Mouse (Mus musculus) embryonic facial prominence, embryonic 11.5 days (tissue): ENCODE data around the gene Synj2bp. TPM values are rescaled to one million over a fixed set of nuclear protein-coding genes. Genes with fewer than 3 reads are reported as not detected.
"Not testable (repeated sequence)": the region's sequence is repeated elsewhere in the genome, so short reads cannot be mapped to it uniquely, and the experiment has no call there.

Experiments used
- ATAC-seq: fragments of 200-750 bp; cut with Nextera tagmentation; replicated peaks from 2 replicates; pipeline ENCODE4 v1.8.0; 2017; ENCODE audit warnings: low read depth; ENCODE audit not compliant: insufficient number of reproducible peaks, low FRiP score, low TSS enrichment
- DNase-seq: peaks from one replicate; pipeline ENCODE4 v3.0.0-alpha.2; 2015; ENCODE audit warnings: low spot score
- H3K27ac ChIP-seq: fragments of 300-500 bp; sonication (generic); replicated peaks from 2 replicates; pipeline ENCODE4 v1.5.1; 2014; ENCODE audit warnings: mild to moderate bottlenecking, low read depth, low read length, control low read depth
- H3K27me3 ChIP-seq: fragments of 300-500 bp; sonication (generic); 2 replicates; pipeline ENCODE4 v1.6.1; 2014; ENCODE audit warnings: mild to moderate bottlenecking, low read length, moderate library complexity, mixed read lengths; ENCODE audit not compliant: control insufficient read depth, insufficient read depth
- H3K36me3 ChIP-seq: fragments of 300-500 bp; sonication (generic); replicated peaks from 2 replicates; pipeline ENCODE4 v1.6.1; 2014; ENCODE audit warnings: low read depth, mild to moderate bottlenecking, low read length, moderate library complexity, mixed read lengths; ENCODE audit not compliant: control insufficient read depth, insufficient read depth
- H3K4me1 ChIP-seq: fragments of 300-500 bp; sonication (generic); 2 replicates; pipeline ENCODE4 v1.6.1; 2014; ENCODE audit warnings: low read length, mixed read lengths; ENCODE audit not compliant: control insufficient read depth, insufficient read depth
- H3K4me2 ChIP-seq: fragments of 300-500 bp; sonication (generic); 2 replicates; pipeline ENCODE4 v1.6.1; 2014; ENCODE audit warnings: low read depth, mild to moderate bottlenecking, control low read depth, low read length, moderate library complexity
- H3K4me3 ChIP-seq: fragments of 300-500 bp; sonication (generic); 2 replicates; pipeline ENCODE4 v1.5.1; 2014; ENCODE audit warnings: low read depth, low read length, control low read depth
- H3K9ac ChIP-seq: fragments of 300-500 bp; sonication (generic); replicated peaks from 2 replicates; pipeline ENCODE4 v1.6.1; 2014; ENCODE audit warnings: mild to moderate bottlenecking, control low read depth, low read length
- H3K9me3 ChIP-seq: fragments of 300-500 bp; sonication (generic); replicated peaks from 2 replicates; pipeline ENCODE4 v1.6.1; 2016; ENCODE audit warnings: mild to moderate bottlenecking, low read length, inconsistent platforms, mixed read lengths; ENCODE audit not compliant: control insufficient read depth
- WGBS: fragments of 180-500 bp; shearing (Covaris S2); extraction: QIAGEN DNeasy Blood & Tissue Kit; methylation state at CpG from one replicate; pipeline ENCODE4 v1.1.7; 2014; 5-methylcytosine and 5-hydroxymethylcytosine counted together
- polyA plus RNA-seq: library from polyadenylated mRNA; unstranded; fragments of >200 nt; fragmentation: Nextera tagmentation; extraction: Ambion mirVana; gene quantifications from 2 replicates; pipeline ENCODE4 v1.2.1, GENCODE M21; 2014

Synj2bp gene
- polyA plus RNA-seq, 1 experiment from 2014 or later: 30.9 TPM

DNA sequence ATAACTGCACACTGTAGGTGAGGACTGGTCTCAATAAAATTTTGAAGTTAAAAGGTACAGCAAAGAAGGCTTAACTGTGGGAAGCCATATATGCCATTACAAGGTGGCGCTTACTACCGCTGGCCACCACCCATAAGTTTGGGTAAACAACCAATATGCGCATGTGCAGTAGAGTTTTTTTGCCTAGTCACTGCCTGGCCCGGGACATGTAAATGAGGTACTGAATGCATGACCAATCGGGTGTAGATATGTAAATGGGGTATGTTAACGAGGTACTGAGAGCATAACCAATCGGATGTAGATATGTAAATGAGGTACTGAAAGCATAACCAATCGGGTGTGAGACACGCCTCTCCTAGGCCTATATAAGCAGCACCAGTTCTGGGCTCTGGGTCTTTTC is 35.8 kb downstream of the Synj2bp start:
- WGBS: 95% methylated on average over 9 of the region's 9 CpGs
- H3K9ac ChIP-seq, H3K9me3 ChIP-seq, DNase-seq, H3K27ac ChIP-seq, H3K4me2 ChIP-seq, H3K27me3 ChIP-seq, H3K4me3 ChIP-seq, H3K4me1 ChIP-seq, H3K36me3 ChIP-seq, ATAC-seq: not testable (repeated sequence)

- H3K9ac ChIP-seq: no peak overlapping the region
- no peak overlapping the region for H3K4me3 ChIP-seq
- H3K36me3 ChIP-seq: no peaks in the 10 kb centered on the region
- DNase-seq: no peak
- H3K27ac ChIP-seq: no peak overlapping the region
- H3K27me3 ChIP-seq: no peaks in the 10 kb centered on the region
- no peak for ATAC-seq
- 95% methylated on average over 5 of the region's 5 CpGs for WGBS
- no peak overlapping the region for H3K4me2 ChIP-seq
- H3K9me3 ChIP-seq: no peaks in the 10 kb centered on the region
- no peaks in the 10 kb centered on the region for H3K4me1 ChIP-seq
Observed at GRCm38 (mm10) chr12:81490491-81490890, 42.2 kb downstream of the Synj2bp start.

- Histone ChIP-seq H3K4me2 (peak overlapping the region; percentile 65), H3K9me3 (no peaks in the 10 kb centered on the region), H3K4me3 (peak overlapping the region; percentile 65), H3K27me3 (no peaks in the 10 kb centered on the region), H3K27ac (no peak overlapping the region), H3K36me3 (no peaks in the 10 kb centered on the region), H3K4me1 (no peaks in the 10 kb centered on the region), H3K9ac (no peak overlapping the region)
- ATAC-seq (peak; percentile 48; the same call in 1 of the 2 replicates), DNase-seq (no peak)
- WGBS: 60% methylated on average over 6 of the region's 6 CpGs
Observed at GRCm38 (mm10) chr12:81485311-81485710, 47.4 kb downstream of the Synj2bp start.

GRCm38 (mm10) chr12:81484727-81485191 is 48.0 kb downstream of the Synj2bp start, which contains the start of gene Cox16:
TSS of gene Cox16 (minus strand) at chr12:81485127.
- Histone ChIP-seq H3K4me1 (no peaks in the 10 kb centered on the region), H3K4me2 (peak within 1 kb of the TSS; percentile 65), H3K9ac (peak within 1 kb of the TSS; percentile 85), H3K4me3 (peak within 1 kb of the TSS; percentile 65), H3K27me3 (no peaks in the 10 kb centered on the region), H3K9me3 (no peaks in the 10 kb centered on the region), H3K36me3 (no peaks in the 10 kb centered on the region), H3K27ac (peak within 1 kb of the TSS; percentile 84)
- 0% methylated on average over 31 of the region's 31 CpGs for WGBS
- DNase-seq: peak; percentile 91
- peak; percentile 97 for ATAC-seq

GRCm38 (mm10) chr12:81484212-81484611 is 48.5 kb downstream of the Synj2bp start:
- Histone ChIP-seq H3K9ac (peak overlapping the region; percentile 85), H3K4me2 (peak overlapping the region; percentile 65), H3K4me1 (no peaks in the 10 kb centered on the region), H3K9me3 (no peaks in the 10 kb centered on the region), H3K27ac (no peak overlapping the region), H3K36me3 (no peaks in the 10 kb centered on the region), H3K27me3 (no peaks in the 10 kb centered on the region), H3K4me3 (peak overlapping the region; percentile 65)
- DNase-seq (peak; percentile 7), ATAC-seq (no peak)
- WGBS: 3% methylated on average over 7 of the region's 7 CpGs

DNA sequence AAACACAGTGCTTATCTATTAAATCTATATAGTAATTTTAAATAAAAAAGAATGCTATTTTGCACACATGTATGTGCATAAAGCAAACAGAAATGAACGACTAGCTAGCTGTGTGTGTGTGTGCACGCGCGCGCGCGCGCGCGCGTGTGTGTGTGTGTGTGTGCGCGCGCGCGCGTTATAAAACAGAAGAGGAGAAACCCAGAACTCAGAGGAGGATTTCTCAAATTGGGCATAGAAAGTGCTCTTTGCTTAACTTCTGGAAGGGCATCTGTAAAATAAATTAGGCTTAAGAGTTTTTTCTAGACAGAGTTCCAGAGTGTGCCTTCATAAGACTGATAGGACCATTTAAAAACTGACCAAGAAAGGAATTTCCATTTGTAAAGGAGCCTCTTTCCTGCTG is 49.1 kb downstream of the Synj2bp start:
- ATAC-seq (no peak), DNase-seq (peak; percentile 69)
- H3K36me3 ChIP-seq: no peaks in the 10 kb centered on the region
- 52% methylated on average over 17 of the region's 17 CpGs for WGBS
- H3K27me3 ChIP-seq: no peaks in the 10 kb centered on the region
- H3K27ac ChIP-seq: no peak overlapping the region
- peak overlapping the region; percentile 44 for H3K4me2 ChIP-seq
- no peak overlapping the region for H3K9ac ChIP-seq
- peak overlapping the region; percentile 65 for H3K4me3 ChIP-seq
- H3K4me1 ChIP-seq: no peaks in the 10 kb centered on the region
- no peaks in the 10 kb centered on the region for H3K9me3 ChIP-seq

DNA sequence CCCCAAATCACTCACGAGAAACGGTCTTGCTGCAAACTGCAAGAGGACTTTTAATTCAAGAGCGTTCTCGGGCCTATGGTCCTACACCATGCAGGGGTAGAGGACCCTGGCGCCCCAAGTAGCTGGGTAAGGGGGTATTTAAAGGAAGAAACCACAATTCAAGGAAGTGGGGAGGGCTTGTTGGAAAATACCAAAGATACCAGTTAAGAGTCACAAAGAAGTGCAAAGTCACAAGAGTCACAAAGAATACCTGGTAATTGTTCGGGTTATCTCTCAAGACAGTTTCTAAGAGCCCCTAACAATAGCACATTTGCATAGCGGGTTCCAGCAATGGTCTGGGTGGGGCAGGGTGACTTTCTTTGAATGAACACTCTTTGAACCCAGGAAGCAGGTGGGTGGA is 73.7 kb downstream of the Synj2bp start:
- not testable (repeated sequence) for H3K9me3 ChIP-seq, H3K4me3 ChIP-seq, DNase-seq, H3K27me3 ChIP-seq, ATAC-seq, H3K27ac ChIP-seq, H3K9ac ChIP-seq, H3K36me3 ChIP-seq, H3K4me1 ChIP-seq, H3K4me2 ChIP-seq
- 93% methylated on average over 7 of the region's 7 CpGs for WGBS
